Comparison of ENCODE assay signal across 27 mouse cellular contexts in the genomic region with DNA sequence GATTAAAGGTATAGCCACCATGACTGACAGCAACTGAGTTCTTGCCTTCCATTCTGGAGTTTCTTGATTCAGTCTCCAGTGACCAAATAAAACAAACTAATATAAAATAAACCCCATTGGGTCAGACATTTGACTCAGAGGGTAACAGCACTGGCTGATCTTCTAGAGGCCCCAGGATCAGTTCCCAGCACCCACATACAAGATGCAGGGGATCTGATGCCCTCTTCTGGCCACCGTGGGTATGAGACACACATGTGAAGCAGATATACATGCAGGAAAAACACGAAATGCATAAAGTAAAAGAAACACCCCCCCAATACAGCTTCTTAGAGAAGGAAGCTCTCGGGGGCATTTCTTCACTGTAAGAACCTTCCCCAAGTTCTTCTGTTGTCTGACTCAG. TPM values are rescaled to one million over a fixed set of nuclear protein-coding genes. Genes with fewer than 3 reads are reported as not detected.
DNase-seq lines count a peak whose midpoint lies in the region; ATAC-seq and TF ChIP-seq lines count a peak whose summit lies in the region.
"Had no signal": no experiment of that assay in that cellular context is flagged by ENCODE, and none has a peak within 500 bp of the region (broad histone marks: within the 10 kb centered on the region; RNA-seq: fewer than 3 reads in every experiment).

No protein-coding gene starts in this region.

- 98% methylated on average over 3 of the region's 3 CpGs for WGBS in intestine, postnatal 0 days
- WGBS in intestine, embryonic 16.5 days, result 91% methylated on average over 3 of the region's 3 CpGs
- WGBS in embryonic facial prominence, embryonic 10.5 days, result 90% methylated on average over 3 of the region's 3 CpGs
- 92% methylated on average over 3 of the region's 3 CpGs for WGBS in liver, embryonic 16.5 days (ENCODE audit: insufficient replicate concordance)
- WGBS in midbrain, embryonic 10.5 days, result 95% methylated on average over 3 of the region's 3 CpGs

- peaks cover 72% of the 10 kb centered on the region for H3K36me3 ChIP-seq in intestine, postnatal 0 days (ENCODE audit: control insufficient read depth, insufficient read depth)
- H3K36me3 ChIP-seq in intestine, embryonic 16.5 days (ENCODE audit: control insufficient read depth, insufficient read depth, low read length), result peaks cover 49% of the 10 kb centered on the region
- peaks cover 95% of the 10 kb centered on the region for H3K36me3 ChIP-seq in E14TG2a.4 (ENCODE audit: insufficient read depth, low read length)
- H3K36me3 ChIP-seq in embryonic facial prominence, embryonic 10.5 days (replicated peaks), result peaks cover 100% of the 10 kb centered on the region
- peaks cover 61% of the 10 kb centered on the region for H3K36me3 ChIP-seq in liver, embryonic 16.5 days (ENCODE audit: control insufficient read depth, insufficient read depth)
- H3K36me3 ChIP-seq in midbrain, embryonic 10.5 days, result peaks cover 100% of the 10 kb centered on the region

- no peak overlapping the region for H3K4me3 ChIP-seq in intestine, postnatal 0 days (ENCODE audit: low read depth, low read length)
- no peak overlapping the region for H3K4me3 ChIP-seq in intestine, embryonic 16.5 days (ENCODE audit: low read length)
- no peak overlapping the region for H3K4me3 ChIP-seq in E14TG2a.4 (replicated peaks; ENCODE audit: low read length)
- H3K4me3 ChIP-seq in embryonic facial prominence, embryonic 10.5 days, result peak overlapping the region; percentile 8; the same call in 1 of the 2 replicates
- no peak overlapping the region for H3K4me3 ChIP-seq in liver, embryonic 16.5 days (ENCODE audit: low read depth, low read length)
- no peak overlapping the region for H3K4me3 ChIP-seq in midbrain, embryonic 10.5 days
- H3K4me3 ChIP-seq: forebrain, embryonic 15.5 days; heart, embryonic 13.5 days; hindbrain, embryonic 12.5 days; limb, embryonic 13.5 days; lung, embryonic 15.5 days; neural tube, embryonic 15.5 days; stomach, embryonic 15.5 days had no signal

- no peaks in the 10 kb centered on the region for H3K27me3 ChIP-seq in intestine, postnatal 0 days (replicated peaks; ENCODE audit: control insufficient read depth, insufficient read depth, low read length)
- H3K27me3 ChIP-seq in intestine, embryonic 16.5 days (replicated peaks; ENCODE audit: control insufficient read depth, insufficient read depth, low read length), result no peaks in the 10 kb centered on the region
- H3K27me3 ChIP-seq in E14TG2a.4 (ENCODE audit: insufficient read depth, low read length), result no peaks in the 10 kb centered on the region
- no peaks in the 10 kb centered on the region for H3K27me3 ChIP-seq in embryonic facial prominence, embryonic 10.5 days (replicated peaks; ENCODE audit: low read depth, poor library complexity, severe bottlenecking)
- no peaks in the 10 kb centered on the region for H3K27me3 ChIP-seq in liver, embryonic 16.5 days (ENCODE audit: control insufficient read depth, insufficient read depth, low read depth, low read length)
- H3K27me3 ChIP-seq in midbrain, embryonic 10.5 days (ENCODE audit: low read depth, poor library complexity, severe bottlenecking), result no peaks in the 10 kb centered on the region
- H3K27me3 ChIP-seq: forebrain, embryonic 15.5 days; heart, embryonic 13.5 days; hindbrain, embryonic 12.5 days; limb, embryonic 13.5 days; lung, embryonic 15.5 days; neural tube, embryonic 15.5 days; stomach, embryonic 15.5 days had no signal

- peak; percentile 39 for TF ChIP-seq CTCF in intestine, postnatal 0 days (IDR thresholded peaks at IDR 0.05; ENCODE audit: low read depth)
- peak; percentile 35 for TF ChIP-seq CTCF in E14TG2a.4 (conservative IDR thresholded peaks at IDR 0.05; ENCODE audit: low read length)

- no peaks in the 10 kb centered on the region for H3K9me3 ChIP-seq in intestine, postnatal 0 days (ENCODE audit: control insufficient read depth)
- no peaks in the 10 kb centered on the region for H3K9me3 ChIP-seq in intestine, embryonic 16.5 days (ENCODE audit: control insufficient read depth, low read length)
- no peaks in the 10 kb centered on the region for H3K9me3 ChIP-seq in E14TG2a.4 (ENCODE audit: low read length)
- peaks cover 10% of the 10 kb centered on the region; the same call in 1 of the 2 replicates for H3K9me3 ChIP-seq in embryonic facial prominence, embryonic 10.5 days
- H3K9me3 ChIP-seq in liver, embryonic 16.5 days (replicated peaks; ENCODE audit: control insufficient read depth, low read length), result peaks cover 6% of the 10 kb centered on the region; the same call in 1 of the 2 replicates
- peaks cover 7% of the 10 kb centered on the region; the same call in 1 of the 2 replicates for H3K9me3 ChIP-seq in midbrain, embryonic 10.5 days (replicated peaks)
- H3K9me3 ChIP-seq: forebrain, embryonic 15.5 days; hindbrain, embryonic 12.5 days; limb, embryonic 13.5 days; lung, embryonic 15.5 days; neural tube, embryonic 15.5 days; stomach, embryonic 15.5 days had no signal

- no peak overlapping the region for H3K27ac ChIP-seq in intestine, postnatal 0 days (ENCODE audit: low read depth, low read length)
- no peak overlapping the region for H3K27ac ChIP-seq in intestine, embryonic 16.5 days (ENCODE audit: low read length)
- H3K27ac ChIP-seq in embryonic facial prominence, embryonic 10.5 days (replicated peaks), result no peak overlapping the region
- H3K27ac ChIP-seq in liver, embryonic 16.5 days (ENCODE audit: low read length), result peak overlapping the region; percentile 99
- H3K27ac ChIP-seq in midbrain, embryonic 10.5 days (replicated peaks), result no peak overlapping the region
- H3K27ac ChIP-seq: heart, embryonic 13.5 days; hindbrain, embryonic 12.5 days; limb, embryonic 13.5 days; lung, embryonic 15.5 days; neural tube, embryonic 15.5 days; stomach, embryonic 15.5 days had no signal

- H3K4me2 ChIP-seq in intestine, postnatal 0 days (replicated peaks; ENCODE audit: low read depth), result no peak overlapping the region
- no peak overlapping the region for H3K4me2 ChIP-seq in intestine, embryonic 16.5 days (ENCODE audit: low read depth, low read length)
- H3K4me2 ChIP-seq in liver, embryonic 16.5 days (ENCODE audit: low read depth, low read length), result no peak overlapping the region
- H3K4me2 ChIP-seq: forebrain, embryonic 15.5 days; heart, embryonic 13.5 days; hindbrain, embryonic 12.5 days; limb, embryonic 13.5 days; lung, embryonic 15.5 days; neural tube, embryonic 15.5 days; stomach, embryonic 15.5 days had no signal

- no peak for ATAC-seq in intestine, postnatal 0 days
- ATAC-seq in intestine, embryonic 16.5 days, result no peak
- no peak for ATAC-seq in liver, embryonic 16.5 days (ENCODE audit: low read depth)
- ATAC-seq: forebrain, embryonic 15.5 days; inflammation-experienced regulatory T-cells, adult 6 months had no signal

- no peak overlapping the region for H3K9ac ChIP-seq in intestine, postnatal 0 days (ENCODE audit: low read depth, low read length)
- H3K9ac ChIP-seq in intestine, embryonic 16.5 days (ENCODE audit: low read depth, low read length), result no peak overlapping the region
- no peak overlapping the region for H3K9ac ChIP-seq in liver, embryonic 16.5 days (ENCODE audit: low read depth, low read length)
- H3K9ac ChIP-seq: forebrain, embryonic 15.5 days; heart, embryonic 13.5 days; hindbrain, embryonic 12.5 days; limb, embryonic 13.5 days; lung, embryonic 15.5 days; neural tube, embryonic 15.5 days; stomach, embryonic 15.5 days had no signal

- 0 out of 2 replicates have a peak, but pooled peaks cover under 1% of the 10 kb centered on the region for H3K4me1 ChIP-seq in intestine, postnatal 0 days (replicated peaks; ENCODE audit: control insufficient read depth, insufficient read depth, low read length)
- H3K4me1 ChIP-seq in intestine, embryonic 16.5 days (ENCODE audit: control insufficient read depth, insufficient read depth, low read length), result peaks cover 32% of the 10 kb centered on the region
- H3K4me1 ChIP-seq in E14TG2a.4 (replicated peaks; ENCODE audit: low read depth, low read length), result peaks cover 68% of the 10 kb centered on the region
- peaks cover 11% of the 10 kb centered on the region for H3K4me1 ChIP-seq in embryonic facial prominence, embryonic 10.5 days
- H3K4me1 ChIP-seq in liver, embryonic 16.5 days (ENCODE audit: control insufficient read depth, low read depth, low read length), result peaks cover 48% of the 10 kb centered on the region
- H3K4me1 ChIP-seq in midbrain, embryonic 10.5 days, result peaks cover 16% of the 10 kb centered on the region

- DNase-seq in embryonic facial prominence, embryonic 10.5 days (ENCODE audit: low spot score), result no peak
- no peak for DNase-seq in right cerebral cortex, postnatal 14 days
- no peak for DNase-seq in midbrain, embryonic 10.5 days (ENCODE audit: low spot score)
- DNase-seq: adrenal gland, postnatal 14 days; cerebellum, adult 2 months; cerebellum, postnatal 36 days; gastrocnemius, postnatal 10 days; heart, adult 18-20 months; heart, postnatal 14 days; kidney, adult 8-10 months; kidney, postnatal 25 days; lung, postnatal 4 days; right cerebral cortex, adult 18-20 months; thymus, adult 18-20 months; thymus, postnatal 4 days had no signal

RNA-seq across cellular contexts. Expression of gene Tcf3, which starts 8.4 kb away (rescaled TPM):
- polyA plus RNA-seq in intestine, postnatal 0 days (2015; fragmentation: Nextera tagmentation; extraction: Ambion mirVana), result 34.1 and 34.5 TPM in 2 replicates
- 62.7 and 62.9 TPM in 2 replicates for polyA plus RNA-seq in intestine, embryonic 16.5 days (2015; fragmentation: Nextera tagmentation; extraction: Ambion mirVana)
- polyA plus RNA-seq in embryonic facial prominence, embryonic 10.5 days (2016; fragmentation: Nextera tagmentation; extraction: Ambion mirVana), result 225 and 235 TPM in 2 replicates
- 39.8 and 44.4 TPM in 2 replicates for polyA plus RNA-seq in liver, embryonic 16.5 days (2015; fragmentation: Nextera tagmentation; extraction: Ambion mirVana)
- 190 and 191 TPM in 2 replicates for polyA plus RNA-seq in midbrain, embryonic 10.5 days (2016; fragmentation: Nextera tagmentation; extraction: Ambion mirVana)

RNA-seq across cellular contexts. Expression of gene Uqcr11, which starts 18.4 kb away (rescaled TPM):
- polyA plus RNA-seq in intestine, postnatal 0 days (2015; fragmentation: Nextera tagmentation; extraction: Ambion mirVana), result 1,032 and 1,082 TPM in 2 replicates
- 1,179 and 1,252 TPM in 2 replicates for polyA plus RNA-seq in intestine, embryonic 16.5 days (2015; fragmentation: Nextera tagmentation; extraction: Ambion mirVana)
- 615 and 629 TPM in 2 replicates for polyA plus RNA-seq in embryonic facial prominence, embryonic 10.5 days (2016; fragmentation: Nextera tagmentation; extraction: Ambion mirVana)
- polyA plus RNA-seq in liver, embryonic 16.5 days (2015; fragmentation: Nextera tagmentation; extraction: Ambion mirVana), result 509 and 519 TPM in 2 replicates
- polyA plus RNA-seq in midbrain, embryonic 10.5 days (2016; fragmentation: Nextera tagmentation; extraction: Ambion mirVana), result 610 and 635 TPM in 2 replicates

RNA-seq across cellular contexts. Expression of gene Mbd3, which starts 25.7 kb away (rescaled TPM):
- polyA plus RNA-seq in intestine, postnatal 0 days (2015; fragmentation: Nextera tagmentation; extraction: Ambion mirVana), result 48.0 and 51.0 TPM in 2 replicates
- 133 and 144 TPM in 2 replicates for polyA plus RNA-seq in intestine, embryonic 16.5 days (2015; fragmentation: Nextera tagmentation; extraction: Ambion mirVana)
- 371 and 377 TPM in 2 replicates for polyA plus RNA-seq in embryonic facial prominence, embryonic 10.5 days (2016; fragmentation: Nextera tagmentation; extraction: Ambion mirVana)
- polyA plus RNA-seq in liver, embryonic 16.5 days (2015; fragmentation: Nextera tagmentation; extraction: Ambion mirVana), result 49.2 and 52.7 TPM in 2 replicates
- polyA plus RNA-seq in midbrain, embryonic 10.5 days (2016; fragmentation: Nextera tagmentation; extraction: Ambion mirVana), result 338 and 351 TPM in 2 replicates

RNA-seq across cellular contexts. Expression of gene Mex3d, which starts 37.6 kb away (rescaled TPM):
- 3.2 and 4.2 TPM in 2 replicates for polyA plus RNA-seq in intestine, postnatal 0 days (2015; fragmentation: Nextera tagmentation; extraction: Ambion mirVana)
- polyA plus RNA-seq in intestine, embryonic 16.5 days (2015; fragmentation: Nextera tagmentation; extraction: Ambion mirVana), result 1.9 and 2.7 TPM in 2 replicates
- 6.4 and 7.1 TPM in 2 replicates for polyA plus RNA-seq in embryonic facial prominence, embryonic 10.5 days (2016; fragmentation: Nextera tagmentation; extraction: Ambion mirVana)
- 0.32 and 0.60 TPM in 2 replicates for polyA plus RNA-seq in liver, embryonic 16.5 days (2015; fragmentation: Nextera tagmentation; extraction: Ambion mirVana)
- polyA plus RNA-seq in midbrain, embryonic 10.5 days (2016; fragmentation: Nextera tagmentation; extraction: Ambion mirVana), result 6.3 and 6.4 TPM in 2 replicates
